ENCODE assay signal across 9 mouse cellular contexts in genomic region chr19:32102976-32103300, GRCm38 (mm10). TPM values are rescaled to one million over a fixed set of nuclear protein-coding genes. Genes with fewer than 3 reads are reported as not detected.
A peak's percentile ranks its signal among the peaks of the same experiment; 100 is the strongest.
DNase-seq lines count a peak whose midpoint lies in the region; ATAC-seq and TF ChIP-seq lines count a peak whose summit lies in the region.
"Had no signal": no experiment of that assay in that cellular context is flagged by ENCODE, and none has a peak within 500 bp of the region (broad histone marks: within the 10 kb centered on the region; RNA-seq: fewer than 3 reads in every experiment).

No protein-coding gene starts in this region.

- no peaks in the 10 kb centered on the region for H3K27me3 ChIP-seq in heart, embryonic 13.5 days (replicated peaks)
- H3K27me3 ChIP-seq in forebrain, embryonic 16.5 days (replicated peaks; ENCODE audit: control insufficient read depth, insufficient read depth, low read length): no peaks in the 10 kb centered on the region
- no peaks in the 10 kb centered on the region for H3K27me3 ChIP-seq in limb, embryonic 14.5 days (ENCODE audit: control insufficient read depth, insufficient read depth, low read length)

- H3K4me2 ChIP-seq in heart, embryonic 13.5 days: peak overlapping the region; percentile 65
- peak overlapping the region; percentile 65 for H3K4me2 ChIP-seq in forebrain, embryonic 16.5 days (ENCODE audit: low read length)
- H3K4me2 ChIP-seq in limb, embryonic 14.5 days (replicated peaks; ENCODE audit: low read depth, low read length, severe bottlenecking): peak overlapping the region; percentile 29

- H3K27ac ChIP-seq in heart, embryonic 13.5 days (replicated peaks): no peak overlapping the region
- no peak overlapping the region for H3K27ac ChIP-seq in forebrain, embryonic 16.5 days (ENCODE audit: low read length)
- no peak overlapping the region for H3K27ac ChIP-seq in limb, embryonic 14.5 days (replicated peaks; ENCODE audit: low read depth, low read length)

- 10% methylated on average over 9 of the region's 9 CpGs for WGBS in heart, embryonic 13.5 days
- 5% methylated on average over 9 of the region's 9 CpGs for WGBS in forebrain, embryonic 16.5 days
- 15% methylated on average over 9 of the region's 9 CpGs for WGBS in limb, embryonic 14.5 days

- H3K9me3 ChIP-seq in heart, embryonic 13.5 days: no peaks in the 10 kb centered on the region
- no peaks in the 10 kb centered on the region for H3K9me3 ChIP-seq in forebrain, embryonic 16.5 days (ENCODE audit: control insufficient read depth, low read length)
- no peaks in the 10 kb centered on the region for H3K9me3 ChIP-seq in limb, embryonic 14.5 days (ENCODE audit: control insufficient read depth, low read length)

- no peaks in the 10 kb centered on the region for H3K36me3 ChIP-seq in heart, embryonic 13.5 days
- no peaks in the 10 kb centered on the region for H3K36me3 ChIP-seq in forebrain, embryonic 16.5 days (ENCODE audit: control insufficient read depth, insufficient read depth)
- no peaks in the 10 kb centered on the region for H3K36me3 ChIP-seq in limb, embryonic 14.5 days (ENCODE audit: control insufficient read depth, insufficient read depth, low read length)

- H3K4me1 ChIP-seq in heart, embryonic 13.5 days: peaks cover 44% of the 10 kb centered on the region
- H3K4me1 ChIP-seq in forebrain, embryonic 16.5 days (replicated peaks; ENCODE audit: control insufficient read depth, insufficient read depth, low read length): no peaks in the 10 kb centered on the region
- H3K4me1 ChIP-seq in limb, embryonic 14.5 days (ENCODE audit: control insufficient read depth, insufficient read depth, low read length): no peaks in the 10 kb centered on the region

- DNase-seq in heart, adult 8-10 months (ENCODE audit: low spot score): no peak
- peak; percentile 83 for DNase-seq in brain, adult 2 months (ENCODE audit: low read depth, low spot score)
- no peak for DNase-seq in limb, embryonic 14.5 days (ENCODE audit: low spot score)
- DNase-seq in spleen, postnatal 4 days (ENCODE audit: low spot score in 2 of 2): no peak
- no peak for DNase-seq in thymus, postnatal 25 days
- no peak for DNase-seq in spleen, postnatal 14 days (ENCODE audit: low spot score in 2 of 2)

- TF ChIP-seq POLR2A in limb, embryonic 14.5 days (IDR thresholded peaks at IDR 0.05; ENCODE audit: borderline replicate concordance, extremely low read depth, insufficient read depth, insufficient read length): no peak

- no peak for ATAC-seq in heart, embryonic 13.5 days (ENCODE audit: extremely low read depth, insufficient number of reproducible peaks, low FRiP score, low TSS enrichment)
- peak; percentile 48 for ATAC-seq in forebrain, embryonic 16.5 days
- no peak for ATAC-seq in limb, embryonic 14.5 days (ENCODE audit: low FRiP score, low read depth)

- H3K4me3 ChIP-seq in heart, embryonic 13.5 days: peak overlapping the region; percentile 34
- peak overlapping the region; percentile 41 for H3K4me3 ChIP-seq in forebrain, embryonic 16.5 days (replicated peaks; ENCODE audit: low read length)
- H3K4me3 ChIP-seq in limb, embryonic 14.5 days (replicated peaks; ENCODE audit: low read length): peak overlapping the region; percentile 13; the same call in 1 of the 2 replicates
- H3K4me3 ChIP-seq: erythroblast, embryonic 14.5 days had no signal

- H3K9ac ChIP-seq in heart, embryonic 13.5 days: peak overlapping the region; percentile 69
- peak overlapping the region; percentile 48 for H3K9ac ChIP-seq in forebrain, embryonic 16.5 days (replicated peaks; ENCODE audit: low read depth, low read length)
- no peak overlapping the region for H3K9ac ChIP-seq in limb, embryonic 14.5 days (ENCODE audit: low read depth, low read length, severe bottlenecking)

RNA-seq across cellular contexts. Expression of gene Asah2, which starts 5.1 kb away (rescaled TPM):
- polyA plus RNA-seq in heart, embryonic 13.5 days (2015; fragmentation: Nextera tagmentation; extraction: Ambion mirVana): 2.5 and 2.6 TPM in 2 replicates
- total RNA-seq in heart, adult 8-10 months (2022): 10 to 100 TPM; 13.5 to 16.6 (median 15.5) TPM
- 0.22 and 0.29 TPM in 2 replicates for polyA plus RNA-seq in forebrain, embryonic 16.5 days (2015; fragmentation: Nextera tagmentation; extraction: Ambion mirVana)
- polyA plus RNA-seq in limb, embryonic 14.5 days (2012; rRNA removed): 5.8 and 6.4 TPM in 2 replicates
- polyA plus RNA-seq in limb, embryonic 14.5 days (2014; fragmentation: Nextera tagmentation; extraction: Ambion mirVana): 2.2 and 2.5 TPM in 2 replicates
